Mouse (Mus musculus) gastrocnemius, adult 2 months (tissue): Measurements from ENCODE around the gene Fermt3. TPM values are rescaled to one million over a fixed set of nuclear protein-coding genes. Genes with fewer than 3 reads are reported as not detected.

Experiments
- DNase-seq: peaks from one replicate; pipeline ENCODE4 v3.0.0; 2022
- H3K27ac ChIP-seq: fragments of 200-600 bp; 2 replicates; pipeline ENCODE4 v1.8.1; 2022; ENCODE audit warnings: mild to moderate bottlenecking
- H3K4me3 ChIP-seq: fragments of 200-600 bp; 2 replicates; pipeline ENCODE4 v1.8.1; 2022; ENCODE audit warnings: mild to moderate bottlenecking, moderate library complexity
- CTCF ChIP-seq: fragments of 200-600 bp; IDR thresholded peaks from 2 replicates; pipeline ENCODE4 v1.8.1; 2022; ENCODE audit warnings: antibody characterized with exemption, mild to moderate bottlenecking, moderate library complexity
- intact Hi-C: fragments of 180-260 bp; cut with DNase I; formaldehyde crosslinking; loops from one replicate; pipeline ENCODE4 v1.15.1; 2025
- total RNA-seq, 2 experiments: library from RNA; stranded (reverse); gene quantifications; 2 replicates each; pipeline ENCODE4 v1.2.3; 2021

Fermt3 gene
- total RNA-seq, 2 experiments from 2014 or later, result 0.71 to 0.86 TPM

- Histone ChIP-seq H3K27ac (peak overlapping the region; percentile 100), H3K4me3 (peak overlapping the region; percentile 95)
- intact Hi-C loops, result no loop called here
- TF ChIP-seq CTCF, result no peak
- no peak for DNase-seq
Observed at GRCm38 (mm10) chr19:6973581-6974190, 45.6 kb downstream of the Fermt3 start.

- no peak for DNase-seq
- no peak for TF ChIP-seq CTCF
- Histone ChIP-seq H3K4me3 (no peak overlapping the region), H3K27ac (no peak overlapping the region)
- intact Hi-C loops, result no loop called here
Observed at GRCm38 (mm10) chr19:6972247-6972917, 46.9 kb downstream of the Fermt3 start.

- intact Hi-C loops, result no loop called here
- Histone ChIP-seq H3K4me3 (no peak overlapping the region), H3K27ac (0 out of 2 replicates have a peak overlapping the region, but pooled peaks have one; percentile 31)
- TF ChIP-seq CTCF, result no peak
- DNase-seq, result no peak
Observed at GRCm38 (mm10) chr19:6971644-6972043, 47.6 kb downstream of the Fermt3 start.

- Histone ChIP-seq H3K27ac (peak overlapping the region; percentile 13; the same call in 1 of the 2 replicates), H3K4me3 (no peak overlapping the region)
- TF ChIP-seq CTCF, result no peak
- intact Hi-C loops, result no loop called here
- no peak for DNase-seq
Observed at GRCm38 (mm10) chr19:6970460-6971085, 48.7 kb downstream of the Fermt3 start.

GRCm38 (mm10) chr19:6969665-6970381, 49.4 kb downstream of the Fermt3 start:
- intact Hi-C loops, result loop anchor here (2.0 kb wide), 2 partner anchors 17 to 45 kb away; partner anchors contain the start of gene Catsperz
- Histone ChIP-seq H3K27ac (peak overlapping the region; percentile 93), H3K4me3 (peak overlapping the region; percentile 98)
- DNase-seq, result peak; percentile 91
- peak; percentile 88 for TF ChIP-seq CTCF

GRCm38 (mm10) chr19:6969291-6969664, 50.0 kb downstream of the Fermt3 start:
- Histone ChIP-seq H3K4me3 (peak overlapping the region; percentile 98), H3K27ac (peak overlapping the region; percentile 93)
- intact Hi-C loops, result loop anchor here (2.0 kb wide), 2 partner anchors 16 to 44 kb away; partner anchors contain the start of gene Catsperz

GRCm38 (mm10) chr19:6968491-6969271, 50.6 kb downstream of the Fermt3 start:
- DNase-seq, result no peak
- Histone ChIP-seq H3K4me3 (peak overlapping the region; percentile 98), H3K27ac (peak overlapping the region; percentile 93)
- intact Hi-C loops, result loop anchor here (2.0 kb wide), 2 partner anchors 16 to 44 kb away; partner anchors contain the start of gene Catsperz
- TF ChIP-seq CTCF, result no peak

More at GRCm38 (mm10) chr19:6969291-6969664, 50.0 kb downstream of the Fermt3 start:
- TF ChIP-seq CTCF, result no peak
- no peak for DNase-seq

- DNase-seq, result no peak
- H3K27ac ChIP-seq, result no peak overlapping the region
- H3K4me3 ChIP-seq, result no peak overlapping the region
- TF ChIP-seq CTCF, result no peak
- intact Hi-C loops, result no loop called here
Observed at GRCm38 (mm10) chr19:6956461-6956860, 62.8 kb downstream of the Fermt3 start.

GRCm38 (mm10) chr19:6955424-6955823, 63.8 kb downstream of the Fermt3 start:
- intact Hi-C loops, result no loop called here
- no peak for TF ChIP-seq CTCF
- Histone ChIP-seq H3K4me3 (no peak overlapping the region), H3K27ac (no peak overlapping the region)
- DNase-seq, result peak; percentile 22

- H3K27ac ChIP-seq, result peak overlapping the region; percentile 100
- intact Hi-C loops, result no loop called here
- no peak overlapping the region for H3K4me3 ChIP-seq
- DNase-seq, result peak; percentile 61
- TF ChIP-seq CTCF, result peak; percentile 38
Observed at GRCm38 (mm10) chr19:6954046-6954445, 65.2 kb downstream of the Fermt3 start.

- intact Hi-C loops, result loop anchor here (2.0 kb wide), 1 partner anchor 16 kb away; no protein-coding TSS in a partner anchor
- Histone ChIP-seq H3K4me3 (peak overlapping the region; percentile 82), H3K27ac (peak overlapping the region; percentile 100)
- TF ChIP-seq CTCF, result no peak
- peak; percentile 65 for DNase-seq
Observed at GRCm38 (mm10) chr19:6952712-6953037, 66.6 kb downstream of the Fermt3 start.
